Mouse (Mus musculus) heart, adult 2 months (tissue): ENCODE measurements around the gene Ascl2. TPM values are rescaled to one million over a fixed set of nuclear protein-coding genes. Genes with fewer than 3 reads are reported as not detected.

Experiments used
- DNase-seq, 2 experiments: peaks; one replicate each; pipeline ENCODE4 v3.0.0; 2021
- H3K27ac ChIP-seq: fragments of 200-600 bp; 2 replicates; pipeline ENCODE4 v1.8.1; 2022
- H3K27me3 ChIP-seq: fragments of 200-500 bp; 2 replicates; pipeline ENCODE4 v1.6.1; 2012; ENCODE audit warnings: mild to moderate bottlenecking, low read length, inconsistent platforms, mixed read lengths; ENCODE audit not compliant: control insufficient read depth, insufficient read depth
- H3K36me3 ChIP-seq: fragments of 200-500 bp; 2 replicates; pipeline ENCODE4 v1.6.1; 2012; ENCODE audit warnings: low read length, inconsistent platforms; ENCODE audit not compliant: control insufficient read depth, insufficient read depth
- H3K4me1 ChIP-seq: fragments of 200-500 bp; 2 replicates; pipeline ENCODE4 v1.6.1; 2011; ENCODE audit warnings: low read length; ENCODE audit not compliant: control insufficient read depth, insufficient read depth
- H3K4me3 ChIP-seq: fragments of 200-600 bp; 2 replicates; pipeline ENCODE4 v1.8.1; 2022
- H3K79me2 ChIP-seq: fragments of 200-500 bp; replicated peaks from 2 replicates; pipeline ENCODE4 v1.6.1; 2012; ENCODE audit warnings: mild to moderate bottlenecking, inconsistent platforms, low read length, moderate library complexity, mixed read lengths; ENCODE audit not compliant: control insufficient read depth, insufficient read depth
- H3K9ac ChIP-seq: fragments of 200-500 bp; 2 replicates; pipeline ENCODE4 v1.6.1; 2012; ENCODE audit warnings: low read depth, mild to moderate bottlenecking, control low read depth, inconsistent platforms, low read length, mixed read lengths
- CTCF ChIP-seq: fragments of 200-600 bp; IDR thresholded peaks from 2 replicates; pipeline ENCODE4 v1.8.1; 2022; ENCODE audit warnings: antibody characterized with exemption, mild to moderate bottlenecking, moderate library complexity
- EP300 ChIP-seq: fragments of 200-500 bp; IDR thresholded peaks from 2 replicates; pipeline ENCODE4 v1.6.1; 2011; ENCODE audit warnings: low read depth, low read length, control low read depth; ENCODE audit not compliant: insufficient read depth
- POLR2A ChIP-seq: fragments of 200-500 bp; IDR thresholded peaks from 2 replicates; pipeline ENCODE4 v1.6.1; 2011; ENCODE audit warnings: mild to moderate bottlenecking, low read depth, low read length, control low read depth; ENCODE audit not compliant: insufficient read depth
- whole genome bisulfite sequencing: fragments of 180-500 bp; shearing (Covaris S2); methylation state at CpG from one replicate; pipeline ENCODE4 v1.1.7; 2018; 5-methylcytosine and 5-hydroxymethylcytosine counted together
- intact Hi-C: fragments of 180-260 bp; cut with DNase I; formaldehyde crosslinking; loops from one replicate; pipeline ENCODE4 v1.15.1; 2025
- polyA plus RNA-seq: library from polyadenylated mRNA; depleted of rRNA; stranded (reverse); fragments of >200 nt; gene quantifications from 2 replicates; pipeline ENCODE4 v1.2.3, GENCODE M21; 2012
- total RNA-seq, 2 experiments: library from RNA; stranded (reverse); gene quantifications; 2 replicates each; pipeline ENCODE4 v1.2.3; 2021

Ascl2 gene
- total and polyA plus RNA-seq, 3 experiments = 0.08 TPM; not detected in 2

DNA sequence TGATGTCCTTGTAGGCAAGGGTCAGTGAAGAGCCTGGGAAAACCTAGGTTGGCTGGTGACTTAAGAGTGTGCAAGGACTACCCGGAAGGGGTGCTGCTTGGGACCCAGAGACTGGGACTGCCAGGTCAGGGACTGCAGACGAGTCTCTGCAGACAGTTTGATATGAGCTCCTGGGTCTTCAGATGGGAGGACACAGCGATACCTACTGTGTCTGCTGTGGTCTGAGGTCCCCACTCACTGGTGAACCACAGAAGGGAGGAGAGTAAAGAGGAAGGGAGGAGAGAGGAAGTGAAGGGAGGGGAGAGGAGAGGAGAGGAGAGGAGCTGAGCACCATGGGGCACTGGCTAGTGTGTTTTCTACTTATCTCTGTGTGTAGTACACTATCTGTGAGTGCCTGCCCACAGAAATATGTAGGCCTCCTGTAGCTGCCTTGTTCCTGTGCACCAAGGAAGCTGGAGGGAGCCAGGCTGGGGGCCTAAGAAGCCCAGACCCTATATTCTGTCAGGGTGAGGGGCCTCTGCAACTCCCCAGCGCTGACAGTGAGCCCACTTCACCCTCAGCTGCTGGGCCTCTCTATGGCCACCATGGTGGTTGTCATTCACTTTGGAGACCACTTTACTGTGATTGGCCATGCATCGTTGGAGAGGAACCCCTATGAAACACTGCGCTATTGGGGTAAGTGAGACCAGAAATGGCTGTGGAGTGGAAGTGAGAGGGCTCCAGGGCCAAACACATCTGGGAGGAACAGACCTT is 36.5 kb upstream of the Ascl2 start:
- intact Hi-C loops = loop anchor here (5.0 kb wide), 3 partner anchors 113 to 462 kb away; no protein-coding TSS in a partner anchor
- H3K4me3 ChIP-seq = no peak overlapping the region
- peaks cover 10% of the 10 kb centered on the region for H3K4me1 ChIP-seq
- no peaks in the 10 kb centered on the region for H3K27me3 ChIP-seq
- no peak overlapping the region for H3K27ac ChIP-seq
- 76% methylated on average over 6 of the region's 6 CpGs for WGBS
- DNase-seq = no peak
- H3K36me3 ChIP-seq = no peaks in the 10 kb centered on the region
- no peak overlapping the region for H3K9ac ChIP-seq
- no peaks in the 10 kb centered on the region for H3K79me2 ChIP-seq
- no peak for TF ChIP-seq POLR2A
- no peak for TF ChIP-seq EP300
- no peak for TF ChIP-seq CTCF

DNA sequence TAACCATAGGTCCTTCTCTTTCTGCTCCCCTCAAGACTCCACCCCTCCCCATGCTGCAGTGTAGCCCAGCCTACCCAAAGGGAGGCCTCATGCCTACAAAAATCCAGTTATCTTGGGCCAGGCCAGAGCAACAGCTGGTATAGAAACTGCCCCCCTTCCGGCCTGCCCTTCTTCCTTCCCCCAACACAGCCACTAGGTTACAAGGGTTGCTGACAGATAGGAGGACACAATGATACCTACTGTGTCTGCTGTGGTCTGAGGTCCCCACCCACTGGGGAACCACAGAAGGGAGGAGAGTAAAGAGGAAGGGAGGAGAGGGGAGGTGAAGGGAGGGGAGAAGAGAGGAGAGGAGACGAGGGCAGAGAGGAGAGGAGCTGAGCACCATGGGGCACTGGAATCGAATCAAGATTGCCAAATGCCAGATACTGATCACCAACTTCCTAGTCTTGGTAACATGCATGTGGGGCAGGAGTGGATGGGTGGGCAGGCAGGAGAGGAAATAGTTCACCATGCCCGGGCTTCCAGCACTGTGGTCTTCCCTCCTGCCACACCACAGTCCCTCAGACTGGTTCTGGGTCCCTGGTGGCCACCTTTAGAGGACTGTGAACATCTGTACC is 35.8 kb upstream of the Ascl2 start, which contains the start of gene Tspan32:
TSS of gene Tspan32 (plus strand) at position 320 of the 617 bp plus-strand sequence.
- no peak within 1 kb of the TSS for H3K27ac ChIP-seq
- no peak within 1 kb of the TSS for H3K4me3 ChIP-seq
- 69% methylated on average over 4 of the region's 4 CpGs for WGBS
- TF ChIP-seq POLR2A (no peak), EP300 (no peak), CTCF (no peak)
- peaks cover 10% of the 10 kb centered on the region for H3K4me1 ChIP-seq
- no peaks in the 10 kb centered on the region for H3K79me2 ChIP-seq
- H3K36me3 ChIP-seq = no peaks in the 10 kb centered on the region
- H3K27me3 ChIP-seq = no peaks in the 10 kb centered on the region
- DNase-seq = peak in 1 of 2 experiments; percentile 43
- H3K9ac ChIP-seq = no peak within 1 kb of the TSS
- intact Hi-C loops = loop anchor here (5.0 kb wide), 3 partner anchors 113 to 462 kb away; no protein-coding TSS in a partner anchor

DNA sequence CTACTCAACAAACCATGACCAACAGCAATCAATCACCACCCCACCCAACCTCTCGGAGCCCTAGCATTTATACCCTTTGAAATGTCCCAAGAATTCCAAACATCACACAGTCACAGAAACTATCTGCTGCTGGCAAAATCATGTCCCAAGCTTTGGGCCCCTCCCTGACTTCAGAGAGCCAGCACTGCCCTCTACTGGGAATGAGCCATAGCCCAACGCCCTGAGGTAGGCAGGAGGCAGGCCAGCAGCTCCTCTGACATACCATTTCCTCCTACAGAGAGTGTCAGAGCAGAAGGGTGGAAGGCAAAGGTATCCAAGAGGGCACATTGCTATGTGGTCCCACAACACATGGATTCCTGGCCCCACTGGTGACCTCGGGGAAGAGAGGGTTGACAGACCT is 33.6 kb upstream of the Ascl2 start:
- no peaks in the 10 kb centered on the region for H3K36me3 ChIP-seq
- H3K79me2 ChIP-seq = no peaks in the 10 kb centered on the region
- no peaks in the 10 kb centered on the region for H3K27me3 ChIP-seq
- H3K4me3 ChIP-seq = no peak overlapping the region
- DNase-seq = no peak
- no peaks in the 10 kb centered on the region for H3K4me1 ChIP-seq
- H3K27ac ChIP-seq = no peak overlapping the region
- H3K9ac ChIP-seq = no peak overlapping the region
- 34% methylated on average over 3 of the region's 3 CpGs for WGBS
- TF ChIP-seq EP300 (no peak), CTCF (peak; percentile 43)
- intact Hi-C loops = no loop called here

DNA sequence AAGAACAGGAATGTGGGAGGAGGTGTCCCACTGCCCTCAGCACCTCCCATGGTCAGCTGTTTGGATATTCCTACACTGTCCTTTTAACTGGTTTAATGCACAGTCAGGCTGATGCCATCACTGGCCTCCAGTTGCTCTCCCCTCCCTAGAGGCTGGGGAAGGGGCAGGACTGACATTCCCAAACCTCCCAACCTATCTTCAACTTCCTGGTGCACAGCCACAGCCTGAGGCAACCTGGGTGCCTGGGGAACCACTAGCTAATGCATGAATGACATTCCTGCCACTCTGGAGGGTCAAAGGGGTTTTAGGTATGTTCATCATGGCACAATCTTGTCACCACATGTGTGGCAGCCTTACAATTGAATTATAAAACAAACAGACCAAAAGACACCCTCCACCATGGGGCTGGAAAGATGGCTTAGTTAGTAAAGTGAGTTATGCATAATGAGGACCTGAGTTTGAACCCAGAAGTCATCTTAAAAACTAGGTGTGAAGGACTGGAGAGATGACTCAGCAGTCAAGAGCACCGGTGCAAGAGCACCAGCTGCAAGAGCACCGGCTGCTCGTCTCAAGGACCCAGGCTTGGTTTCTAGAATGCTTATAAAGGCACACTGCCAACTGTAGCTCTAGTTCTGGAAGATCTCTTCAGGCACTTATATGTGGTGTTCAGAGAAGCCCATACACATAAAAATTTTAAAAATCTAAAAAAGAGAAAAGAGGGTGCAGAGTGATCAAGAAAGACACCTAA is 28.5 kb upstream of the Ascl2 start:
- no peaks in the 10 kb centered on the region for H3K27me3 ChIP-seq
- intact Hi-C loops = no loop called here
- no peak overlapping the region for H3K9ac ChIP-seq
- H3K27ac ChIP-seq = no peak overlapping the region
- no peaks in the 10 kb centered on the region for H3K4me1 ChIP-seq
- no peak for DNase-seq
- WGBS = 46% methylated on average over 3 of the region's 3 CpGs
- no peaks in the 10 kb centered on the region for H3K36me3 ChIP-seq
- H3K4me3 ChIP-seq = no peak overlapping the region
- TF ChIP-seq CTCF (no peak), POLR2A (no peak), EP300 (no peak)
- no peaks in the 10 kb centered on the region for H3K79me2 ChIP-seq

DNA sequence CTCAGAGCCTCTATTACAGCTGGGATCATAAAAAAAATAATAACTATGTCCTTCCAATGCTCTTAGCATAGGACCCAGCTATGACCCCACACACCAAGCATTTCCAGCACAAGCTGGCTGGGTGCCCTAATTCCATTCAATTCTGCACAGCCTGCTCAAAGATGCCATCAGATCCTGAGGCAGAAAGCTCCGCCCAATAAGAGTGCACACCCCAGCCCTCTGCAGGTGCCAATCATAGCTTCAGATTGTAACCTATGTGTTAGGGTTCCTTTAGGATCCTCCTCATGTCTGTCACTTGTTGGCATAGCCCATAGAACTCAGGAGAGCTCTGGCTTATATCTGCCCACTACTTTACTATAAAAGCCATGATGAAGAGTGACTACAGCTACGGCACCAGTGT is 27.9 kb upstream of the Ascl2 start:
- TF ChIP-seq CTCF (no peak), POLR2A (no peak)
- Histone ChIP-seq H3K79me2 (no peaks in the 10 kb centered on the region), H3K9ac (no peak overlapping the region), H3K27me3 (no peaks in the 10 kb centered on the region), H3K4me1 (no peaks in the 10 kb centered on the region), H3K4me3 (no peak overlapping the region), H3K27ac (no peak overlapping the region), H3K36me3 (no peaks in the 10 kb centered on the region)
- DNase-seq = no peak
- intact Hi-C loops = no loop called here
- WGBS = 83% methylated on average over 2 of the region's 2 CpGs
